Mouse (Mus musculus) lung, embryonic 16.5 days (tissue): ENCODE data around the gene Nup88. TPM values are rescaled to one million over a fixed set of nuclear protein-coding genes. Genes with fewer than 3 reads are reported as not detected.
A peak's percentile ranks its signal among the peaks of the same experiment; 100 is the strongest.

Source experiments
- ATAC-seq: fragments of 200-750 bp; cut with Nextera tagmentation; 2 replicates; pipeline ENCODE4 v1.8.0; 2017; ENCODE audit warnings: low read depth, mild to moderate bottlenecking, moderate library complexity
- H3K27ac ChIP-seq: fragments of 300-500 bp; sonication (generic); 2 replicates; pipeline ENCODE4 v1.5.1; 2014; ENCODE audit warnings: mild to moderate bottlenecking, control low read depth, low read length
- H3K27me3 ChIP-seq: fragments of 300-500 bp; sonication (generic); 2 replicates; pipeline ENCODE4 v1.6.1; 2014; ENCODE audit warnings: low read depth, low read length, mixed read lengths; ENCODE audit not compliant: control insufficient read depth, insufficient read depth
- H3K36me3 ChIP-seq: fragments of 300-500 bp; sonication (generic); 2 replicates; pipeline ENCODE4 v1.6.1; 2014; ENCODE audit warnings: low read length; ENCODE audit not compliant: control insufficient read depth, insufficient read depth
- H3K4me1 ChIP-seq: fragments of 300-500 bp; sonication (generic); replicated peaks from 2 replicates; pipeline ENCODE4 v1.6.1; 2014; ENCODE audit warnings: low read length, mixed read lengths; ENCODE audit not compliant: control insufficient read depth, insufficient read depth
- H3K4me2 ChIP-seq: fragments of 300-500 bp; sonication (generic); 2 replicates; pipeline ENCODE4 v1.6.1; 2014; ENCODE audit warnings: low read depth, low read length, control low read depth
- H3K4me3 ChIP-seq: fragments of 300-500 bp; sonication (generic); 2 replicates; pipeline ENCODE4 v1.5.1; 2014; ENCODE audit warnings: mild to moderate bottlenecking, low read length, control low read depth
- H3K9ac ChIP-seq: fragments of 300-500 bp; sonication (generic); 2 replicates; pipeline ENCODE4 v1.6.1; 2014; ENCODE audit warnings: low read length, control low read depth
- H3K9me3 ChIP-seq: fragments of 300-500 bp; sonication (generic); 2 replicates; pipeline ENCODE4 v1.6.1; 2016; ENCODE audit warnings: low read length; ENCODE audit not compliant: control insufficient read depth
- WGBS: fragments of 180-500 bp; shearing (Covaris S2); extraction: QIAGEN DNeasy Blood & Tissue Kit; methylation state at CpG from one replicate; pipeline ENCODE4 v1.1.7; 2014; 5-methylcytosine and 5-hydroxymethylcytosine counted together
- polyA plus RNA-seq: library from polyadenylated mRNA; unstranded; fragments of >200 nt; fragmentation: Nextera tagmentation; extraction: Ambion mirVana; gene quantifications from 2 replicates; pipeline ENCODE4 v1.2.1, GENCODE M21; 2015

Gene Nup88
- polyA plus RNA-seq, result 121 and 130 TPM in 2 replicates

GRCm38 (mm10) chr11:70969821-70970559 is at the start of gene Nup88, which contains the start of gene Rpain:
Nup88 (minus strand) TSS chr11:70969973.
Rpain (plus strand) TSS chr11:70970213.
- Histone ChIP-seq H3K9ac (peak within 1 kb of the TSS; percentile 91), H3K4me2 (peak within 1 kb of the TSS; percentile 88), H3K27me3 (no peaks in the 10 kb centered on the region), H3K9me3 (no peaks in the 10 kb centered on the region), H3K36me3 (peaks cover 11% of the 10 kb centered on the region), H3K4me1 (peaks cover 12% of the 10 kb centered on the region), H3K4me3 (peak within 1 kb of the TSS; percentile 80), H3K27ac (peak within 1 kb of the TSS; percentile 90)
- peak; percentile 98 for ATAC-seq
- WGBS, result 0% methylated on average over 43 of the region's 43 CpGs

GRCm38 (mm10) chr11:71018416-71019200 is 48.8 kb upstream of the Nup88 start:
- peak overlapping the region; percentile 77 for H3K27ac ChIP-seq
- 2% methylated on average over 28 of the region's 28 CpGs for WGBS
- peaks cover 34% of the 10 kb centered on the region for H3K4me1 ChIP-seq
- peak; percentile 26 for ATAC-seq
- H3K9ac ChIP-seq, result peak overlapping the region; percentile 98
- no peaks in the 10 kb centered on the region for H3K27me3 ChIP-seq
- no peaks in the 10 kb centered on the region for H3K9me3 ChIP-seq
- peaks cover 3% of the 10 kb centered on the region; the same call in 1 of the 2 replicates for H3K36me3 ChIP-seq
- H3K4me2 ChIP-seq, result peak overlapping the region; percentile 86
- H3K4me3 ChIP-seq, result peak overlapping the region; percentile 96

DNA sequence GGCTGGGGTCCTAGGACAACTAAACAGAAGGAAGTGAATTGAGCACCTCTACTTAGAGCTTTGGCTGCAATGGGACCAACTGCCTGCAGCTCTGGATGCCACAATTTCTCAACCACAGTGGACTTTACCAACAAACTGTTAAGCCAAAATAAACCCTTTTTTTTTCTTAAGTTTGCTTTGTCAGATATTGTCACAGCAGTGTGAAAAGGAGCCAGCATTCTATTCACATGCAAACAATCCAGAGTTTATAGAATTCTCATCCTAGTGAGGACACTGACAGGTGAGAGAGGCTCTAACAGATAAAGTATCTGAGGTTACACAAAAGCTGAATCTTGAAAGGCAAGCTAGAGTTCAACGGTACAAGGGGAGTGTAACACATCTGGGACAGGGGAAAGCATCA is 47.3 kb upstream of the Nup88 start:
- peaks cover 12% of the 10 kb centered on the region for H3K36me3 ChIP-seq
- no peak overlapping the region for H3K9ac ChIP-seq
- no peak overlapping the region for H3K4me2 ChIP-seq
- H3K27me3 ChIP-seq, result no peaks in the 10 kb centered on the region
- no peak for ATAC-seq
- no peak overlapping the region for H3K4me3 ChIP-seq
- H3K4me1 ChIP-seq, result peaks cover 26% of the 10 kb centered on the region
- 86% methylated on average over 1 of the region's 1 CpGs for WGBS
- H3K27ac ChIP-seq, result no peak overlapping the region
- no peaks in the 10 kb centered on the region for H3K9me3 ChIP-seq

DNA sequence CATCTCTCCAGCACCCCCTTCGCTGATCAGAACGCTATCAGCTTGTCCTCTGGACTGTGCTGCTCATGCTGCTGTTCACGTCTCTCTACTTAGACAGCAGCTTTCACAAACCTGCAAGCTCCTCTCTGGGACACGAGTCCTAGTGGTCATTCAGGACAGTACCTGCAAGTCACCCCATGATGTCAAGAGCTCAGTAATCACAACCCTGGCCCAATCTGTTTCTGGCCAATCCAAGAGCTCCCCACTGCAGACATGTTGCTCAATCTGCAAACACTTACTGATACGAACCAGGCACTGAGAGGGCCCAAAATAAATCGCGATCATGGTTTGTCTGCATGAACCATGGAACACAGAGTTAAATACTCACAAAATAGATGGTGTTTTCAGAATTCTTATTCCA is 43.0 kb upstream of the Nup88 start:
- no peak for ATAC-seq
- Histone ChIP-seq H3K4me1 (peaks cover 9% of the 10 kb centered on the region), H3K4me2 (no peak overlapping the region), H3K36me3 (peaks cover 34% of the 10 kb centered on the region), H3K27me3 (no peaks in the 10 kb centered on the region), H3K27ac (no peak overlapping the region), H3K9me3 (no peaks in the 10 kb centered on the region), H3K4me3 (no peak overlapping the region), H3K9ac (no peak overlapping the region)
- WGBS, result 89% methylated on average over 7 of the region's 7 CpGs

DNA sequence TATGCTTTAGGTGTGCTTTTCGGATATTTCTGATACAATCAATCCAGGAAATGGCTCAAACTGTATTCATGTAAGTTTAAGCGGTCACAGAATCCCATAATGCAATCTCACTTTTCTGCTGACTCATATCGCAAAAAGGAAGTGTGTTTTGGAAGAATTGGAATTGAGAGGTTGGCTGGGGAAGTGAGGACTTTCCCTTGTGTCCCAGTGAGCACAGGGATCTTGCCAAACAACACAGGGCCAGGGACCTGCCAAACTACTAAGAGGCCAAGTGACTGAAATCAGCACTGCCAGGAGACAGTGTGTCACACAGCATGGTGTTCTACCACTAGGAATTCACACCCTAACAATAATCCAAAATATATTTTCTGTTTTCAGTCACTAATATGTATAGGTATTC is 38.5 kb upstream of the Nup88 start:
- H3K27ac ChIP-seq, result peak overlapping the region; percentile 39
- H3K4me2 ChIP-seq, result no peak overlapping the region
- ATAC-seq, result no peak
- H3K4me3 ChIP-seq, result no peak overlapping the region
- no peaks in the 10 kb centered on the region for H3K27me3 ChIP-seq
- WGBS, result 76% methylated on average over 3 of the region's 3 CpGs
- no peak overlapping the region for H3K9ac ChIP-seq
- no peaks in the 10 kb centered on the region for H3K9me3 ChIP-seq
- peaks cover 37% of the 10 kb centered on the region for H3K36me3 ChIP-seq
- H3K4me1 ChIP-seq, result peaks cover 1% of the 10 kb centered on the region

DNA sequence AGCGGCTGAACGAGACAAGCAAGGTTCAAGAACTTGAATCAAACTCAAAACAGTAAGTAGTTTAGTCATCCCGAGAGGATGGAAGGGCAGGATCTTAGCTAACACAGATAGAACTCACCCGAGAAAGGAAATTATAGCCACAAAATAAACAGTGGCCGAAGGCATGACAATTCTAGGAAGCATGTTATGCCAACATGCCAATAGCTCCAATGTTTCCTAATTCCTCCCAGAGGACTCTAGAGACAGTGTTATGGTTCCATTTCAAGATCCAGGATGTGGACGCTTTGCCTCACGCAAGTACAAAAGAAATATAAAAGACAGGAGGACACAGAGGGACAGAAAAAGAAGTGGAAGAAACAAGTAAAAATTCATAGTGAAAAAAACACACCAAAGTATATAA is 38.1 kb upstream of the Nup88 start:
- peak overlapping the region; percentile 17; the same call in 1 of the 2 replicates for H3K27ac ChIP-seq
- no peak for ATAC-seq
- H3K9me3 ChIP-seq, result no peaks in the 10 kb centered on the region
- no peak overlapping the region for H3K4me3 ChIP-seq
- H3K9ac ChIP-seq, result no peak overlapping the region
- no peaks in the 10 kb centered on the region for H3K27me3 ChIP-seq
- no peak overlapping the region for H3K4me2 ChIP-seq
- H3K4me1 ChIP-seq, result peaks cover 6% of the 10 kb centered on the region
- 76% methylated on average over 7 of the region's 7 CpGs for WGBS
- H3K36me3 ChIP-seq, result peaks cover 36% of the 10 kb centered on the region

- Histone ChIP-seq H3K27ac (no peak overlapping the region), H3K9me3 (no peaks in the 10 kb centered on the region), H3K4me3 (no peak overlapping the region)
Measured at GRCm38 (mm10) chr11:71007026-71007425, 37.3 kb upstream of the Nup88 start.

GRCm38 (mm10) chr11:71005046-71005445 is 35.3 kb upstream of the Nup88 start:
- H3K9ac ChIP-seq, result peak overlapping the region; percentile 47; the same call in 1 of the 2 replicates
- peak overlapping the region; percentile 51 for H3K4me2 ChIP-seq
- peaks cover 9% of the 10 kb centered on the region for H3K4me1 ChIP-seq
- H3K4me3 ChIP-seq, result peak overlapping the region; percentile 24; the same call in 1 of the 2 replicates
- no peak for ATAC-seq
- 52% methylated on average over 5 of the region's 5 CpGs for WGBS
- peaks cover 18% of the 10 kb centered on the region for H3K36me3 ChIP-seq
- no peak overlapping the region; the same call in 1 of the 2 replicates for H3K27ac ChIP-seq
- H3K27me3 ChIP-seq, result no peaks in the 10 kb centered on the region
- no peaks in the 10 kb centered on the region for H3K9me3 ChIP-seq

More at GRCm38 (mm10) chr11:71007026-71007425, 37.3 kb upstream of the Nup88 start:
- 89% methylated on average over 6 of the region's 6 CpGs for WGBS
- no peak overlapping the region for H3K9ac ChIP-seq
- no peak overlapping the region for H3K4me2 ChIP-seq
- peaks cover 28% of the 10 kb centered on the region for H3K36me3 ChIP-seq
- peaks cover 9% of the 10 kb centered on the region for H3K4me1 ChIP-seq
- ATAC-seq, result no peak
- no peaks in the 10 kb centered on the region for H3K27me3 ChIP-seq

- Histone ChIP-seq H3K9me3 (no peaks in the 10 kb centered on the region), H3K4me1 (peaks cover 9% of the 10 kb centered on the region), H3K4me3 (peak within 1 kb of the TSS; percentile 96), H3K4me2 (peak within 1 kb of the TSS; percentile 80), H3K36me3 (peaks cover 13% of the 10 kb centered on the region), H3K9ac (peak within 1 kb of the TSS; percentile 63), H3K27me3 (no peaks in the 10 kb centered on the region), H3K27ac (peak within 1 kb of the TSS; percentile 43)
- WGBS, result under 1% methylated on average over 35 of the region's 35 CpGs
- peak; percentile 99 for ATAC-seq
Measured at GRCm38 (mm10) chr11:71004316-71004773, 34.6 kb upstream of the Nup88 start, which contains the start of gene Dhx33. Dhx33 (minus strand) TSS chr11:71004437.
